Mouse (Mus musculus) embryonic facial prominence, embryonic 11.5 days (tissue): ENCODE data around the gene Phf24. TPM values are rescaled to one million over a fixed set of nuclear protein-coding genes. Genes with fewer than 3 reads are reported as not detected.

ENCODE experiments used
- ATAC-seq: fragments of 200-750 bp; cut with Nextera tagmentation; replicated peaks from 2 replicates; pipeline ENCODE4 v1.8.0; 2017; ENCODE audit warnings: low read depth; ENCODE audit not compliant: insufficient number of reproducible peaks, low FRiP score, low TSS enrichment
- DNase-seq: peaks from one replicate; pipeline ENCODE4 v3.0.0-alpha.2; 2015; ENCODE audit warnings: low spot score
- H3K27ac ChIP-seq: fragments of 300-500 bp; sonication (generic); replicated peaks from 2 replicates; pipeline ENCODE4 v1.5.1; 2014; ENCODE audit warnings: mild to moderate bottlenecking, low read depth, low read length, control low read depth
- H3K27me3 ChIP-seq: fragments of 300-500 bp; sonication (generic); 2 replicates; pipeline ENCODE4 v1.6.1; 2014; ENCODE audit warnings: mild to moderate bottlenecking, low read length, moderate library complexity, mixed read lengths; ENCODE audit not compliant: control insufficient read depth, insufficient read depth
- H3K36me3 ChIP-seq: fragments of 300-500 bp; sonication (generic); replicated peaks from 2 replicates; pipeline ENCODE4 v1.6.1; 2014; ENCODE audit warnings: low read depth, mild to moderate bottlenecking, low read length, moderate library complexity, mixed read lengths; ENCODE audit not compliant: control insufficient read depth, insufficient read depth
- H3K4me1 ChIP-seq: fragments of 300-500 bp; sonication (generic); 2 replicates; pipeline ENCODE4 v1.6.1; 2014; ENCODE audit warnings: low read length, mixed read lengths; ENCODE audit not compliant: control insufficient read depth, insufficient read depth
- H3K4me2 ChIP-seq: fragments of 300-500 bp; sonication (generic); 2 replicates; pipeline ENCODE4 v1.6.1; 2014; ENCODE audit warnings: low read depth, mild to moderate bottlenecking, control low read depth, low read length, moderate library complexity
- H3K4me3 ChIP-seq: fragments of 300-500 bp; sonication (generic); 2 replicates; pipeline ENCODE4 v1.5.1; 2014; ENCODE audit warnings: low read depth, low read length, control low read depth
- H3K9ac ChIP-seq: fragments of 300-500 bp; sonication (generic); replicated peaks from 2 replicates; pipeline ENCODE4 v1.6.1; 2014; ENCODE audit warnings: mild to moderate bottlenecking, control low read depth, low read length
- H3K9me3 ChIP-seq: fragments of 300-500 bp; sonication (generic); replicated peaks from 2 replicates; pipeline ENCODE4 v1.6.1; 2016; ENCODE audit warnings: mild to moderate bottlenecking, low read length, inconsistent platforms, mixed read lengths; ENCODE audit not compliant: control insufficient read depth
- WGBS: fragments of 180-500 bp; shearing (Covaris S2); extraction: QIAGEN DNeasy Blood & Tissue Kit; methylation state at CpG from one replicate; pipeline ENCODE4 v1.1.7; 2014; 5-methylcytosine and 5-hydroxymethylcytosine counted together
- polyA plus RNA-seq: library from polyadenylated mRNA; unstranded; fragments of >200 nt; fragmentation: Nextera tagmentation; extraction: Ambion mirVana; gene quantifications from 2 replicates; pipeline ENCODE4 v1.2.1, GENCODE M21; 2014

Gene Phf24
- polyA plus RNA-seq, 1 experiment from 2014 or later: 0.80 TPM

DNA sequence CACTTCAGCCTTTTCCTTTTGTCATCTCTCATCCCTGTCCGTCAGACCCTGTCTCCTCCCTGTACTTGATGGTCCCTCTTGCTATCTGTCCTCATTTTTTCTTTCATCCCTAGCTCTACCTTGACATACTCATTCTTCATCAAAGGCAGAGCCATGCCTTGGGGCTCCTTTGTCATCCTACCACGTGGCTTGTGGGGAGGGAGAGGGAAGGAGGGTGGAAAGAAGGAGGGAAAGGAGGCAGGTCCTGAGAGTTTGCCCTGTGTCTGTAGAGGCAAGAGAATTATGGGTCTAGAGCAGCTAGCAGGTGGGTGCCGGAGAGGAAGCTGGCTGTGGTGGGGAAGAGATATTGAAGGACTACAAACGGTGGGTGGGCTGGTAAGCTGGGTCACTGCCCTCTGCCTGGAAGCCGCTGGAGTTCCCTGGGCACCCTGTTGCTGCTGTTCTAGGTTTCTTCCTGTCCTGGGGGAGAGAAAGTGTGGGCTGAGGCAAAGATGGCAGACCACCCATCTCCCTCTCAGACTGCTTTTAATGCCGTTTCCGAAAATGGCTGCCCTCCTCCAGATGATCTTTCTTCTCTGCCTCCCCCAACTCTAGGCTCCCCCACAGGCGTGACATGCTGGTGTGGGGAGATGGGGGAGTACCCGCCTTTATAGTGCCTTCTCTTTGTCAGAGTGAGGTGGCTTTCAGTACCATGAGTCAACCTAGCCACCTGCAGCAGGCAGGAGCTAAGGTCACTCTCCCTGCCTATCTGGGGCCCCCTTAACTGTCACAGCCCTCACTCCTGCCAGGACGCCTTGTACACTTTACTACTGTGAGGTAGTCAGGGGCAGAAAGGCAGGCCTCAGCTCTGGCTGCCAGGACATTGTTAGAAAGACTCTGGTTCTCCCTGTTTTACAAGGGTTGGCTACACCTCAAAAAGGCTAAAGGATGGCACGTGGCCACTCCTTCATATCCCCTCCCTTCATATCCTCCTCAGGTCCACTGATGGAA, 35.0 kb downstream of the Phf24 start:
- H3K27me3 ChIP-seq: no peaks in the 10 kb centered on the region
- H3K9ac ChIP-seq: peak overlapping the region; percentile 7; the same call in 1 of the 2 replicates
- WGBS: 64% methylated on average over 11 of the region's 11 CpGs
- ATAC-seq: no peak
- H3K4me1 ChIP-seq: no peaks in the 10 kb centered on the region; the same call in 1 of the 2 replicates
- H3K9me3 ChIP-seq: no peaks in the 10 kb centered on the region
- H3K4me2 ChIP-seq: no peak overlapping the region
- H3K36me3 ChIP-seq: no peaks in the 10 kb centered on the region
- no peak for DNase-seq
- H3K27ac ChIP-seq: no peak overlapping the region
- no peak overlapping the region for H3K4me3 ChIP-seq

DNA sequence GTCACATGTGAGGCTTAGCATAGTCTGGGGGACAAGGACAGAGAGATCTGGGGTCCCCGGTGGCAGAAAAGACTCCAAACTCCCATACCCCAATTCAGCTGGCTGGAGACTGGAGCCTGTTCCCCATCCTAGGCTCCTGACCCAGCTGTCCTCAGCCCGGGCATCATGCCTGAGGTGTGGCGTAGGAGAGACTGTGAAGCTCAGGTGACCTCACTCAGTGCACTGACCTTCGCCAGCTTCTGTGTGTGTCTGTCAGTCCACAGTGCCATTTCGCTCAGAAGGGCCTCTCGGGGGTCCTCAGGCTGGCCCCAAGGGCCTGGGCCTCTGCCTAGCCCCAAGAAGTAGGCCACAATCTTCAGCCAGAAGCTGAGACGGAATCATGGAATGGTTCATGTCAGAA, 36.1 kb downstream of the Phf24 start:
- no peak overlapping the region for H3K9ac ChIP-seq
- H3K36me3 ChIP-seq: no peaks in the 10 kb centered on the region; the same call in 1 of the 2 replicates
- WGBS: 86% methylated on average over 7 of the region's 7 CpGs
- H3K27me3 ChIP-seq: no peaks in the 10 kb centered on the region
- H3K4me3 ChIP-seq: no peak overlapping the region
- DNase-seq: no peak
- no peak overlapping the region for H3K27ac ChIP-seq
- no peak for ATAC-seq
- H3K4me1 ChIP-seq: no peaks in the 10 kb centered on the region; the same call in 1 of the 2 replicates
- H3K9me3 ChIP-seq: no peaks in the 10 kb centered on the region
- no peak overlapping the region for H3K4me2 ChIP-seq

DNA sequence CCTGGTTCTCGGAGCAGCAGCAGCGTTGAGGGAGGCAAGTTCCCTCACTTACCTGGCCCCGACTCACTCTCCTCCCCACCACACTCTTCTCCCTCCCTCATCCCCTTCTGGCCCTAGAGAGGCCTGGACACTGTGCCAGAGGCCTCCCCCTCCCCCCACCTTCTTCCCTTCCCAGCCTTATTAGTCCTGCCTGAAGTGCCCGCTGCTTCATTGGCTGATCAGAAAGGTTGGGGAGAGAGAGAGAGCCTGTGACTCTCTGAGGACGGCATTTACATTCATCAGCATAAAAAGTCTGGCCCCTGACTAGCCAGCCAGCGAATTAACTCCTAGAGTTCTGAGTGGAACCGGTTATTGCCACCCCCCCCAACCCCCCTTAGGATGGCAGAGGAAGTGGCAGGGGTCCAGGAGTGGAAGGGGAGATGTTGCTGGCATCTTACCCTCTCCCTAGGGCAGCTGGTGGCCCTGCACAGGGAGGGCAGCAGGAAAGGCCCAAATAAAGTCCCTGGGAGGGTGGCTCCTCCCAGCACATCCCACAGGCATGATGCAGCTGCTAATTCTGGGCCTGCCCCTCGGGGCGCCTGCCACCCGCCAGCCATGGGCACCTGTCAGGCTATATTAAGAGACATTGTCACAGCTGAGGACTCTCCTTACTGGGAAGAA, 37.1 kb downstream of the Phf24 start:
- Histone ChIP-seq H3K9me3 (no peaks in the 10 kb centered on the region), H3K4me1 (no peaks in the 10 kb centered on the region; the same call in 1 of the 2 replicates), H3K36me3 (no peaks in the 10 kb centered on the region; the same call in 1 of the 2 replicates), H3K27ac (no peak overlapping the region), H3K4me2 (no peak overlapping the region), H3K4me3 (no peak overlapping the region), H3K27me3 (no peaks in the 10 kb centered on the region), H3K9ac (no peak overlapping the region)
- ATAC-seq (no peak), DNase-seq (no peak)
- 18% methylated on average over 10 of the region's 10 CpGs for WGBS

DNA sequence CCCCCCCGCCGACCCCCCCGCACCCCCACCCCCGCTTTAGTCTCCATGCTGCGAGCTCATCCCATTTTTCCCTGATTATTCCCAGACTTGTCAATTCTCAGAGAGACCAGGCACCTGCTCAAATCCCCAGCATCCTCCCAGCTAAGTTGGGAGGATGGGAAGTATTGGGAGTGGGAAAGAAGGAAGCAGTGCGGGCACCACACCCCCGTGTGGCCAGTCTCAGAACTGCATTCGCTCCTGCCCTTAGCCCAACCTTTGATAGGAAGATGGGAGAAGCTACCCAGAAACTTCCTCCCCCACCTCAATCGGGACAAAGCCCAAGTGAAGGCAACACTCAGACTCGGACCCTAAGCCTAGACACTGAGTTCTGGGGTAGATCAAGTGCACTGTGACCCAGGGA, 37.8 kb downstream of the Phf24 start:
- DNase-seq: peak; percentile 82
- no peaks in the 10 kb centered on the region; the same call in 1 of the 2 replicates for H3K4me1 ChIP-seq
- no peak for ATAC-seq
- H3K27ac ChIP-seq: no peak overlapping the region
- H3K9me3 ChIP-seq: no peaks in the 10 kb centered on the region
- H3K4me3 ChIP-seq: no peak overlapping the region
- WGBS: 6% methylated on average over 10 of the region's 10 CpGs
- H3K27me3 ChIP-seq: no peaks in the 10 kb centered on the region
- H3K9ac ChIP-seq: no peak overlapping the region
- H3K4me2 ChIP-seq: no peak overlapping the region
- no peaks in the 10 kb centered on the region; the same call in 1 of the 2 replicates for H3K36me3 ChIP-seq

DNA sequence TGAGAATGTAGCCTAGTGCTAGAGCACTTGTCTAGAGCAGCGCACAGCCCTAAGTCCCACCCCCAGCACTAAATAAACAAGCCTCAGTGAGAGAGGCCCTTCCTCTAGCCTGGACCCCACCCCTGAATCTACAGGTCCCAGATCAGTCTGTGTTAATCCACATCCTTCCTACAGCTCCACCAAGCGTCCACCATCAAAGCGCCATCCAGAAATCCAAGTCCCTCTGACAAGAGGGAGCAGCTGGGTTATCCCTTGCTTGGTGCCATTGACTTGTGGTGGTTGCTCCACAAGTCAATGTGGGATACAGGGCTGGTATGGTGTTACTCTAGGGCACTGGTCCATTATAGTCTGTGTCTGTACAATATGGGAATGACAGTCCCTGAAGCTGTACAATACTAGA, 38.7 kb downstream of the Phf24 start:
- Histone ChIP-seq H3K36me3 (no peaks in the 10 kb centered on the region; the same call in 1 of the 2 replicates), H3K27me3 (no peaks in the 10 kb centered on the region), H3K27ac (no peak overlapping the region), H3K9ac (no peak overlapping the region), H3K4me3 (no peak overlapping the region), H3K9me3 (no peaks in the 10 kb centered on the region), H3K4me2 (no peak overlapping the region), H3K4me1 (no peaks in the 10 kb centered on the region; the same call in 1 of the 2 replicates)
- DNase-seq (no peak), ATAC-seq (no peak)
- WGBS: 90% methylated on average over 3 of the region's 3 CpGs

DNA sequence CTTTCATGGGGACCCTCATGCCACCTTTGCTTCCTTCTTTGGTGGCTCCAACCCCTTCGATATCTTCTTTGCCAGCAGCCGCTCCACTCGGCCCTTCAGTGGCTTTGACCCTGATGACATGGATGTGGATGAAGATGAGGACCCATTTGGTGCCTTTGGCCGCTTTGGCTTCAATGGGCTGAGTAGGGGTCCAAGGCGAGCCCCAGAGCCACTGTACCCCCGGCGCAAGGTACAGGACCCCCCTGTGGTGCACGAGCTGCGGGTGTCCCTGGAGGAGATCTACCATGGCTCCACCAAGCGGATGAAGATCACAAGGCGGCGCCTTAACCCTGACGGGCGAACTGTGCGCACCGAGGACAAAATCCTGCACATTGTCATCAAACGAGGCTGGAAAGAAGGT, 40.1 kb downstream of the Phf24 start:
- no peak for DNase-seq
- Histone ChIP-seq H3K4me3 (no peak overlapping the region), H3K27ac (no peak overlapping the region), H3K27me3 (no peaks in the 10 kb centered on the region), H3K9me3 (no peaks in the 10 kb centered on the region), H3K4me2 (no peak overlapping the region), H3K36me3 (no peaks in the 10 kb centered on the region; the same call in 1 of the 2 replicates), H3K4me1 (no peaks in the 10 kb centered on the region), H3K9ac (no peak overlapping the region)
- no peak for ATAC-seq
- 95% methylated on average over 17 of the region's 17 CpGs for WGBS

DNA sequence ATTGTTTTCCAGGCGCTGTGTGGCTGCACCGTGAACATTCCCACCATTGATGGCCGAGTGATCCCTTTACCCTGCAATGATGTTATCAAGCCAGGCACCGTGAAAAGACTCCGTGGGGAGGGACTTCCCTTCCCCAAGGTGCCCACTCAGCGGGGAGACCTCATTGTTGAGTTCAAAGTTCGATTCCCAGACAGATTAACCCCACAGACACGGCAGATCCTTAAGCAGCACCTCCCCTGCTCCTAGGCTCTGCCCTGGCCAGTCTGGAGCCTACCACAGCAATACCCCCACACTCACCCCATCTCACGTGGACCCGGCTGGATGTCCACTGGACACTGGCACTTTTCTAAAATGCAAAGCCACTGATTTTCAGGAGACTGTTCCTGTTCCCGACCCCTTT, 40.8 kb downstream of the Phf24 start:
- H3K9me3 ChIP-seq: no peaks in the 10 kb centered on the region
- H3K4me1 ChIP-seq: no peaks in the 10 kb centered on the region
- H3K4me3 ChIP-seq: no peak overlapping the region
- no peak overlapping the region for H3K27ac ChIP-seq
- no peak for ATAC-seq
- H3K27me3 ChIP-seq: no peaks in the 10 kb centered on the region
- H3K4me2 ChIP-seq: no peak overlapping the region
- DNase-seq: no peak
- WGBS: 82% methylated on average over 11 of the region's 11 CpGs
- no peak overlapping the region for H3K9ac ChIP-seq
- no peaks in the 10 kb centered on the region; the same call in 1 of the 2 replicates for H3K36me3 ChIP-seq

DNA sequence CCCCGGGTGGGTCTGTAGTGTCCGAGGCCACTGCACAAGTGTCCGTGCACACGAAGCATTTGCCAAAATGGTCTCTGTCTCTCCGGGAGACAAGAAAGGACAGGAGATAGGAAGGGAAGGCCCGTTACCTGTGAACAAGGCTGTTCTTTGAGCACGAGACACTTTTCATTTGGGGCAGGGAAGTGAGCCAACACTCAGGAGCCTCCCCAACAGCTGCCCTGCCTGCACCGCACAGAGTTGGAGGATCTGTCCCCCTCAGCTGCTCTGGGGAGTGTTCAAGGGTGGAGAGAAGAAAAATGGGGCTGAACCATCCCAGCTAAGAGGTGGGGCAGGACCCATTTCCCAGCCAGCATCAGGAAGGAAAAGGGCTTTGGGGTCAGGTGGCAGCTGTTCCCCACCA, 41.5 kb downstream of the Phf24 start:
- no peaks in the 10 kb centered on the region for H3K9me3 ChIP-seq
- DNase-seq (no peak), ATAC-seq (no peak)
- 90% methylated on average over 8 of the region's 8 CpGs for WGBS
- H3K4me3 ChIP-seq: no peak overlapping the region
- no peaks in the 10 kb centered on the region for H3K4me1 ChIP-seq
- H3K27ac ChIP-seq: no peak overlapping the region
- no peak overlapping the region for H3K4me2 ChIP-seq
- H3K9ac ChIP-seq: no peak overlapping the region
- H3K36me3 ChIP-seq: no peaks in the 10 kb centered on the region; the same call in 1 of the 2 replicates
- no peaks in the 10 kb centered on the region for H3K27me3 ChIP-seq
